Mouse (Mus musculus): Measurements from ENCODE around the gene Atp8a2. TPM values are rescaled to one million over a fixed set of nuclear protein-coding genes. Genes with fewer than 3 reads are reported as not detected.

Gene Atp8a2
- total RNA-seq, 1 experiment, result 0.62 TPM

GRCm38 (mm10) chr14:59701492-59701891 lies 495.5 kb downstream of the Atp8a2 start:
- no peaks in the 10 kb centered on the region for H3K36me3 ChIP-seq (ENCODE audit: control insufficient read depth, insufficient read depth, low read length, poor library complexity, severe bottlenecking)
- H3K9ac ChIP-seq (ENCODE audit: insufficient read depth, low read depth, low read length, poor library complexity, severe bottlenecking), result no peak overlapping the region
- no peaks in the 10 kb centered on the region for H3K9me3 ChIP-seq (ENCODE audit: control insufficient read depth, insufficient read depth, low read depth, low read length)
- DNase-seq (ENCODE audit: low read depth, low spot score), result no peak
- H3K4me3 ChIP-seq (ENCODE audit: insufficient read depth in 1 of 2, low read depth in 1 of 2, low read length in 2 of 2, poor library complexity in 1 of 2, severe bottlenecking in 1 of 2), result no peak overlapping the region
- no peaks in the 10 kb centered on the region for H3K4me1 ChIP-seq (ENCODE audit: control insufficient read depth in 2 of 2, insufficient read depth in 2 of 2, low read length in 2 of 2, poor library complexity in 1 of 2)
- in situ Hi-C loops (cut with MboI; ENCODE audit: low sequenced_read_pairs in 2 of 2, unreplicated experiment in 2 of 2), result no loop called here
- H3K27ac ChIP-seq (ENCODE audit: insufficient read depth, low read depth, low read length, poor library complexity, severe bottlenecking), result no peak overlapping the region
- no peak for TF ChIP-seq CHD2 (IDR thresholded peaks at IDR 0.05; ENCODE audit: low read depth, low read length)
- no peak for TF ChIP-seq ZNF384 (IDR thresholded peaks at IDR 0.05; ENCODE audit: low read depth, low read length)
- TF ChIP-seq HCFC1 (IDR thresholded peaks at IDR 0.05; ENCODE audit: borderline replicate concordance, insufficient read depth, low read length), result no peak
- TF ChIP-seq MAFK (IDR thresholded peaks at IDR 0.05; ENCODE audit: insufficient read depth, low read depth, low read length), result no peak
- no peak for TF ChIP-seq ZC3H11A (IDR thresholded peaks at IDR 0.05; ENCODE audit: borderline replicate concordance, low read depth, low read length)

GRCm38 (mm10) chr14:59695160-59695559 lies 501.8 kb downstream of the Atp8a2 start:
- H3K27ac ChIP-seq (ENCODE audit: insufficient read depth, low read depth, low read length, poor library complexity, severe bottlenecking), result no peak overlapping the region
- TF ChIP-seq ZC3H11A (IDR thresholded peaks at IDR 0.05; ENCODE audit: borderline replicate concordance, low read depth, low read length), result no peak
- TF ChIP-seq CHD2 (IDR thresholded peaks at IDR 0.05; ENCODE audit: low read depth, low read length), result no peak
- no peak for TF ChIP-seq ZNF384 (IDR thresholded peaks at IDR 0.05; ENCODE audit: low read depth, low read length)
- TF ChIP-seq MAFK (IDR thresholded peaks at IDR 0.05; ENCODE audit: insufficient read depth, low read depth, low read length), result no peak
- no peak for TF ChIP-seq HCFC1 (IDR thresholded peaks at IDR 0.05; ENCODE audit: borderline replicate concordance, insufficient read depth, low read length)
- no peaks in the 10 kb centered on the region for H3K9me3 ChIP-seq (ENCODE audit: control insufficient read depth, insufficient read depth, low read depth, low read length)
- H3K36me3 ChIP-seq (ENCODE audit: control insufficient read depth, insufficient read depth, low read length, poor library complexity, severe bottlenecking), result no peaks in the 10 kb centered on the region
- in situ Hi-C loops (cut with MboI; ENCODE audit: low sequenced_read_pairs in 2 of 2, unreplicated experiment in 2 of 2), result no loop called here
- H3K4me3 ChIP-seq (ENCODE audit: insufficient read depth in 1 of 2, low read depth in 1 of 2, low read length in 2 of 2, poor library complexity in 1 of 2, severe bottlenecking in 1 of 2), result no peak overlapping the region
- H3K9ac ChIP-seq (ENCODE audit: insufficient read depth, low read depth, low read length, poor library complexity, severe bottlenecking), result no peak overlapping the region
- DNase-seq (ENCODE audit: low read depth, low spot score), result no peak
- no peaks in the 10 kb centered on the region for H3K4me1 ChIP-seq (ENCODE audit: control insufficient read depth in 2 of 2, insufficient read depth in 2 of 2, low read length in 2 of 2, poor library complexity in 1 of 2)

DNA sequence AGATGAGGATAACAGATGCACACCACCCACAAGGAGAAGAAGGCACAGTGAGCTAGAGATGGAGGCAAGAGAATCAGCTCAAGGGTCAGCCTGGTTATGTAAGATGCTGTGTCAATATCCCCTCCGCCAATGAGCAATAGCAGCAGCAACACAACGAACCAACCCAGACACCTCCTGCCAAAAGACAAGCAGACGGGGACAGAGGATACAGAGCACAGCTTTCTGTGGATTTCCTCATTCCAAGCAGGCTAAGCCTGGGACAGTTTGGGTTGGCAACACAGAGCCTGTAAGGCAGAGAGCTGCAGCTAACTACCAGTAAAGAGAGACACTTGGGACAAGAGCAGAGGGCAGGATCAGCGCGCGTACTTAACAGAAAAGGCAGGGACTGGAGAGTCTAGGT lies 504.8 kb downstream of the Atp8a2 start:
- no peaks in the 10 kb centered on the region for H3K4me1 ChIP-seq (ENCODE audit: control insufficient read depth in 2 of 2, insufficient read depth in 2 of 2, low read length in 2 of 2, poor library complexity in 1 of 2)
- H3K4me3 ChIP-seq (ENCODE audit: insufficient read depth in 1 of 2, low read depth in 1 of 2, low read length in 2 of 2, poor library complexity in 1 of 2, severe bottlenecking in 1 of 2), result no peak overlapping the region
- H3K9ac ChIP-seq (ENCODE audit: insufficient read depth, low read depth, low read length, poor library complexity, severe bottlenecking), result no peak overlapping the region
- in situ Hi-C loops (cut with MboI; ENCODE audit: low sequenced_read_pairs in 2 of 2, unreplicated experiment in 2 of 2), result no loop called here
- no peaks in the 10 kb centered on the region for H3K36me3 ChIP-seq (ENCODE audit: control insufficient read depth, insufficient read depth, low read length, poor library complexity, severe bottlenecking)
- no peak for DNase-seq (ENCODE audit: low read depth, low spot score)
- TF ChIP-seq ZNF384 (IDR thresholded peaks at IDR 0.05; ENCODE audit: low read depth, low read length) (no peak), ZC3H11A (IDR thresholded peaks at IDR 0.05; ENCODE audit: borderline replicate concordance, low read depth, low read length) (no peak), HCFC1 (IDR thresholded peaks at IDR 0.05; ENCODE audit: borderline replicate concordance, insufficient read depth, low read length) (no peak), CHD2 (IDR thresholded peaks at IDR 0.05; ENCODE audit: low read depth, low read length) (no peak)
- H3K9me3 ChIP-seq (ENCODE audit: control insufficient read depth, insufficient read depth, low read depth, low read length), result no peaks in the 10 kb centered on the region
- no peak overlapping the region for H3K27ac ChIP-seq (ENCODE audit: insufficient read depth, low read depth, low read length, poor library complexity, severe bottlenecking)

- no peaks in the 10 kb centered on the region for H3K36me3 ChIP-seq (ENCODE audit: control insufficient read depth, insufficient read depth, low read length, poor library complexity, severe bottlenecking)
- H3K4me3 ChIP-seq (ENCODE audit: insufficient read depth in 1 of 2, low read depth in 1 of 2, low read length in 2 of 2, poor library complexity in 1 of 2, severe bottlenecking in 1 of 2), result no peak overlapping the region
- no peaks in the 10 kb centered on the region for H3K4me1 ChIP-seq (ENCODE audit: control insufficient read depth in 2 of 2, insufficient read depth in 2 of 2, low read length in 2 of 2, poor library complexity in 1 of 2)
- TF ChIP-seq ZNF384 (IDR thresholded peaks at IDR 0.05; ENCODE audit: low read depth, low read length) (no peak), MAFK (IDR thresholded peaks at IDR 0.05; ENCODE audit: insufficient read depth, low read depth, low read length) (no peak), HCFC1 (IDR thresholded peaks at IDR 0.05; ENCODE audit: borderline replicate concordance, insufficient read depth, low read length) (no peak), CHD2 (IDR thresholded peaks at IDR 0.05; ENCODE audit: low read depth, low read length) (no peak), ZC3H11A (IDR thresholded peaks at IDR 0.05; ENCODE audit: borderline replicate concordance, low read depth, low read length) (no peak)
- no peak overlapping the region for H3K9ac ChIP-seq (ENCODE audit: insufficient read depth, low read depth, low read length, poor library complexity, severe bottlenecking)
- in situ Hi-C loops (cut with MboI; ENCODE audit: low sequenced_read_pairs in 2 of 2, unreplicated experiment in 2 of 2), result no loop called here
- no peaks in the 10 kb centered on the region for H3K9me3 ChIP-seq (ENCODE audit: control insufficient read depth, insufficient read depth, low read depth, low read length)
- DNase-seq (ENCODE audit: low read depth, low spot score), result no peak
- H3K27ac ChIP-seq (ENCODE audit: insufficient read depth, low read depth, low read length, poor library complexity, severe bottlenecking), result no peak overlapping the region
Observed at GRCm38 (mm10) chr14:59691402-59691801, 505.6 kb downstream of the Atp8a2 start.

GRCm38 (mm10) chr14:59690954-59691353 lies 506.0 kb downstream of the Atp8a2 start:
- Histone ChIP-seq H3K27ac (ENCODE audit: insufficient read depth, low read depth, low read length, poor library complexity, severe bottlenecking) (no peak overlapping the region), H3K9ac (ENCODE audit: insufficient read depth, low read depth, low read length, poor library complexity, severe bottlenecking) (no peak overlapping the region), H3K36me3 (ENCODE audit: control insufficient read depth, insufficient read depth, low read length, poor library complexity, severe bottlenecking) (no peaks in the 10 kb centered on the region), H3K9me3 (ENCODE audit: control insufficient read depth, insufficient read depth, low read depth, low read length) (no peaks in the 10 kb centered on the region), H3K4me1 (ENCODE audit: control insufficient read depth in 2 of 2, insufficient read depth in 2 of 2, low read length in 2 of 2, poor library complexity in 1 of 2) (no peaks in the 10 kb centered on the region), H3K4me3 (ENCODE audit: insufficient read depth in 1 of 2, low read depth in 1 of 2, low read length in 2 of 2, poor library complexity in 1 of 2, severe bottlenecking in 1 of 2) (no peak overlapping the region)
- no peak for DNase-seq (ENCODE audit: low read depth, low spot score)
- TF ChIP-seq CHD2 (IDR thresholded peaks at IDR 0.05; ENCODE audit: low read depth, low read length), result no peak
- TF ChIP-seq ZNF384 (IDR thresholded peaks at IDR 0.05; ENCODE audit: low read depth, low read length), result no peak
- TF ChIP-seq MAFK (IDR thresholded peaks at IDR 0.05; ENCODE audit: insufficient read depth, low read depth, low read length), result no peak
- no peak for TF ChIP-seq ZC3H11A (IDR thresholded peaks at IDR 0.05; ENCODE audit: borderline replicate concordance, low read depth, low read length)
- TF ChIP-seq HCFC1 (IDR thresholded peaks at IDR 0.05; ENCODE audit: borderline replicate concordance, insufficient read depth, low read length), result no peak
- in situ Hi-C loops (cut with MboI; ENCODE audit: low sequenced_read_pairs in 2 of 2, unreplicated experiment in 2 of 2), result no loop called here
